Mouse (Mus musculus): ENCODE results near the gene Gm12253. TPM values are rescaled to one million over a fixed set of nuclear protein-coding genes. Genes with fewer than 3 reads are reported as not detected.

Gene Gm12253
- not detected in 2 replicates for total RNA-seq (2015; ENCODE audit: low replicate concordance)
- total RNA-seq (2017; ENCODE audit: low replicate concordance): not detected in 2 replicates

GRCm38 (mm10) chr11:58432259-58432658 is at the start of gene Gm12253:
Gene Gm12253, plus strand, starts transcription at chr11:58432559.
- ATAC-seq (replicated peaks; ENCODE audit: low FRiP score, poor library complexity, severe bottlenecking): no peak

GRCm38 (mm10) chr11:58399985-58400645 is 32.2 kb upstream of the Gm12253 start:
- ATAC-seq (replicated peaks; ENCODE audit: low FRiP score, poor library complexity, severe bottlenecking): no peak

GRCm38 (mm10) chr11:58400655-58401054 is 31.7 kb upstream of the Gm12253 start:
- no peak for ATAC-seq (replicated peaks; ENCODE audit: low FRiP score, poor library complexity, severe bottlenecking)

GRCm38 (mm10) chr11:58408066-58408465 is 24.3 kb upstream of the Gm12253 start:
- ATAC-seq (replicated peaks; ENCODE audit: low FRiP score, poor library complexity, severe bottlenecking): no peak

GRCm38 (mm10) chr11:58418336-58418735 is 14.0 kb upstream of the Gm12253 start:
- no peak for ATAC-seq (replicated peaks; ENCODE audit: low FRiP score, poor library complexity, severe bottlenecking)

GRCm38 (mm10) chr11:58420815-58421214 is 11.5 kb upstream of the Gm12253 start, which contains the start of gene 1810065E05Rik:
Gene 1810065E05Rik, plus strand, starts transcription at chr11:58421111.
- ATAC-seq (replicated peaks; ENCODE audit: low FRiP score, poor library complexity, severe bottlenecking): no peak

- no peak for ATAC-seq (replicated peaks; ENCODE audit: low FRiP score, poor library complexity, severe bottlenecking)
Measured at GRCm38 (mm10) chr11:58437866-58438265, 5.5 kb downstream of the Gm12253 start.

- ATAC-seq (replicated peaks; ENCODE audit: low FRiP score, poor library complexity, severe bottlenecking): no peak
Measured at GRCm38 (mm10) chr11:58452759-58453158, 20.4 kb downstream of the Gm12253 start, which contains the start of gene Lypd9. Gene Lypd9, minus strand, starts transcription at chr11:58452923.

- no peak for ATAC-seq (replicated peaks; ENCODE audit: low FRiP score, poor library complexity, severe bottlenecking)
Measured at GRCm38 (mm10) chr11:58453592-58453991, 21.2 kb downstream of the Gm12253 start.

- no peak for ATAC-seq (replicated peaks; ENCODE audit: low FRiP score, poor library complexity, severe bottlenecking)
Measured at GRCm38 (mm10) chr11:58462170-58462569, 29.8 kb downstream of the Gm12253 start, which contains the start of gene Olfr30. Gene Olfr30, minus strand, starts transcription at chr11:58462270.

Other genes starting within 250 kb of the Gm12253 start
- gene Igtp, start 233.0 kb upstream of the Gm12253 start, total RNA-seq (2015; ENCODE audit: low replicate concordance): 16.3 and 19.9 TPM in 2 replicates
- 21.7 and 22.6 TPM in 2 replicates for gene Igtp, start 233.0 kb upstream of the Gm12253 start, total RNA-seq (2017; ENCODE audit: low replicate concordance)
- gene Irgm2, start 232.9 kb upstream of the Gm12253 start, total RNA-seq (2015; ENCODE audit: low replicate concordance): 17.7 and 21.3 TPM in 2 replicates
- gene Irgm2, start 232.9 kb upstream of the Gm12253 start, total RNA-seq (2017; ENCODE audit: low replicate concordance): 24.0 and 26.5 TPM in 2 replicates
- 18.4 and 20.9 TPM in 2 replicates for gene 4930438A08Rik, start 157.8 kb upstream of the Gm12253 start, total RNA-seq (2015; ENCODE audit: low replicate concordance)
- 11.7 and 16.9 TPM in 2 replicates for gene 4930438A08Rik, start 157.8 kb upstream of the Gm12253 start, total RNA-seq (2017; ENCODE audit: low replicate concordance)
- 1.5 and 4.6 TPM in 2 replicates for gene Zfp692, start 125.5 kb upstream of the Gm12253 start, total RNA-seq (2015; ENCODE audit: low replicate concordance)
- 3.8 and 3.9 TPM in 2 replicates for gene Zfp692, start 125.5 kb upstream of the Gm12253 start, total RNA-seq (2017; ENCODE audit: low replicate concordance)
- 15.0 and 31.9 TPM in 2 replicates for gene Zfp672, start 102.2 kb upstream of the Gm12253 start, total RNA-seq (2015; ENCODE audit: low replicate concordance)
- gene Zfp672, start 102.2 kb upstream of the Gm12253 start, total RNA-seq (2017; ENCODE audit: low replicate concordance): 28.5 and 31.1 TPM in 2 replicates
- 13.6 and 20.0 TPM in 2 replicates for gene Sh3bp5l, start 101.8 kb upstream of the Gm12253 start, total RNA-seq (2015; ENCODE audit: low replicate concordance)
- 31.9 and 94.6 TPM in 2 replicates for gene Sh3bp5l, start 101.8 kb upstream of the Gm12253 start, total RNA-seq (2017; ENCODE audit: low replicate concordance)
- not detected in 2 replicates for gene Lypd8, start 53.5 kb upstream of the Gm12253 start, total RNA-seq (2015; ENCODE audit: low replicate concordance)
- gene Lypd8, start 53.5 kb upstream of the Gm12253 start, total RNA-seq (2017; ENCODE audit: low replicate concordance): not detected in 2 replicates
- not detected in 2 replicates for gene 1810065E05Rik, start 11.4 kb upstream of the Gm12253 start, total RNA-seq (2015; ENCODE audit: low replicate concordance)
- gene 1810065E05Rik, start 11.4 kb upstream of the Gm12253 start, total RNA-seq (2017; ENCODE audit: low replicate concordance): not detected in 2 replicates
- not detected in 2 replicates for gene Lypd9, start 20.4 kb downstream of the Gm12253 start, total RNA-seq (2015; ENCODE audit: low replicate concordance)
- gene Lypd9, start 20.4 kb downstream of the Gm12253 start, total RNA-seq (2017; ENCODE audit: low replicate concordance): not detected in 2 replicates
- gene Olfr30, start 29.7 kb downstream of the Gm12253 start, total RNA-seq (2015; ENCODE audit: low replicate concordance): not detected in 2 replicates
- gene Olfr30, start 29.7 kb downstream of the Gm12253 start, total RNA-seq (2017; ENCODE audit: low replicate concordance): not detected in 2 replicates
- not detected in 2 replicates for gene Olfr332, start 60.0 kb downstream of the Gm12253 start, total RNA-seq (2015; ENCODE audit: low replicate concordance)
- not detected in 2 replicates for gene Olfr332, start 60.0 kb downstream of the Gm12253 start, total RNA-seq (2017; ENCODE audit: low replicate concordance)
- gene Olfr331, start 70.0 kb downstream of the Gm12253 start, total RNA-seq (2015; ENCODE audit: low replicate concordance): not detected in 2 replicates
- gene Olfr331, start 70.0 kb downstream of the Gm12253 start, total RNA-seq (2017; ENCODE audit: low replicate concordance): not detected in 2 replicates
- gene Olfr330, start 102.3 kb downstream of the Gm12253 start, total RNA-seq (2015; ENCODE audit: low replicate concordance): not detected in 2 replicates
- not detected in 2 replicates for gene Olfr330, start 102.3 kb downstream of the Gm12253 start, total RNA-seq (2017; ENCODE audit: low replicate concordance)
- not detected in 2 replicates for gene Olfr329-ps, start 113.9 kb downstream of the Gm12253 start, total RNA-seq (2015; ENCODE audit: low replicate concordance)
- gene Olfr329-ps, start 113.9 kb downstream of the Gm12253 start, total RNA-seq (2017; ENCODE audit: low replicate concordance): not detected in 2 replicates
- gene Olfr328, start 123.1 kb downstream of the Gm12253 start, total RNA-seq (2015; ENCODE audit: low replicate concordance): not detected in 2 replicates
- gene Olfr328, start 123.1 kb downstream of the Gm12253 start, total RNA-seq (2017; ENCODE audit: low replicate concordance): 0.42 TPM in 1 of 2 replicates, not detected in the other
- not detected in 2 replicates for gene Olfr224, start 138.0 kb downstream of the Gm12253 start, total RNA-seq (2015; ENCODE audit: low replicate concordance)
- not detected in 2 replicates for gene Olfr224, start 138.0 kb downstream of the Gm12253 start, total RNA-seq (2017; ENCODE audit: low replicate concordance)
- gene Olfr325, start 145.2 kb downstream of the Gm12253 start, total RNA-seq (2015; ENCODE audit: low replicate concordance): not detected in 2 replicates
- gene Olfr325, start 145.2 kb downstream of the Gm12253 start, total RNA-seq (2017; ENCODE audit: low replicate concordance): not detected in 2 replicates
- not detected in 2 replicates for gene Olfr324, start 162.6 kb downstream of the Gm12253 start, total RNA-seq (2015; ENCODE audit: low replicate concordance)
- gene Olfr324, start 162.6 kb downstream of the Gm12253 start, total RNA-seq (2017; ENCODE audit: low replicate concordance): 0.14 TPM in 1 of 2 replicates, not detected in the other
- not detected in 2 replicates for gene 2210407C18Rik, start 183.5 kb downstream of the Gm12253 start, total RNA-seq (2015; ENCODE audit: low replicate concordance)
- gene 2210407C18Rik, start 183.5 kb downstream of the Gm12253 start, total RNA-seq (2017; ENCODE audit: low replicate concordance): not detected in 2 replicates
- 3.5 TPM in 1 of 2 replicates, not detected in the other for gene Olfr323, start 197.9 kb downstream of the Gm12253 start, total RNA-seq (2015; ENCODE audit: low replicate concordance)
- not detected in 2 replicates for gene Olfr323, start 197.9 kb downstream of the Gm12253 start, total RNA-seq (2017; ENCODE audit: low replicate concordance)
- gene Trim58, start 207.9 kb downstream of the Gm12253 start, total RNA-seq (2015; ENCODE audit: low replicate concordance): 320 and 369 TPM in 2 replicates
- gene Trim58, start 207.9 kb downstream of the Gm12253 start, total RNA-seq (2017; ENCODE audit: low replicate concordance): 372 and 438 TPM in 2 replicates
- gene Olfr322, start 226.2 kb downstream of the Gm12253 start, total RNA-seq (2015; ENCODE audit: low replicate concordance): 0.38 and 1.0 TPM in 2 replicates
- 0.42 and 1.0 TPM in 2 replicates for gene Olfr322, start 226.2 kb downstream of the Gm12253 start, total RNA-seq (2017; ENCODE audit: low replicate concordance)
- gene Olfr320, start 248.5 kb downstream of the Gm12253 start, total RNA-seq (2015; ENCODE audit: low replicate concordance): not detected in 2 replicates
- not detected in 2 replicates for gene Olfr320, start 248.5 kb downstream of the Gm12253 start, total RNA-seq (2017; ENCODE audit: low replicate concordance)

Data from erythroblast, adult 5-6 weeks (primary cell).